Mouse (Mus musculus) stomach, embryonic 16.5 days (tissue): ENCODE data around the gene Prrx1. TPM values are rescaled to one million over a fixed set of nuclear protein-coding genes. Genes with fewer than 3 reads are reported as not detected.

Experiments
- ATAC-seq: fragments of 200-750 bp; cut with Nextera tagmentation; 2 replicates; pipeline ENCODE4 v1.8.0; 2017; ENCODE audit warnings: moderate number of reproducible peaks, moderate TSS enrichment; ENCODE audit not compliant: insufficient read depth, low FRiP score
- H3K27ac ChIP-seq: fragments of 300-500 bp; sonication (generic); 2 replicates; pipeline ENCODE4 v1.5.1; 2014; ENCODE audit warnings: low read length
- H3K27me3 ChIP-seq: fragments of 300-500 bp; sonication (generic); 2 replicates; pipeline ENCODE4 v1.6.1; 2014; ENCODE audit warnings: low read length, control low read depth, mixed read lengths; ENCODE audit not compliant: control insufficient read depth, insufficient read depth
- H3K36me3 ChIP-seq: fragments of 300-500 bp; sonication (generic); 2 replicates; pipeline ENCODE4 v1.6.1; 2014; ENCODE audit warnings: low read length; ENCODE audit not compliant: control insufficient read depth, insufficient read depth
- H3K4me1 ChIP-seq: fragments of 300-500 bp; sonication (generic); 2 replicates; pipeline ENCODE4 v1.6.1; 2014; ENCODE audit warnings: low read length, control low read depth, mixed read lengths; ENCODE audit not compliant: control insufficient read depth, insufficient read depth
- H3K4me2 ChIP-seq: fragments of 300-500 bp; sonication (generic); 2 replicates; pipeline ENCODE4 v1.6.1; 2014; ENCODE audit warnings: low read depth, low read length, mixed read lengths
- H3K4me3 ChIP-seq: fragments of 300-500 bp; sonication (generic); replicated peaks from 2 replicates; pipeline ENCODE4 v1.5.1; 2014; ENCODE audit warnings: mild to moderate bottlenecking, low read length
- H3K9ac ChIP-seq: fragments of 300-500 bp; sonication (generic); 2 replicates; pipeline ENCODE4 v1.6.1; 2014; ENCODE audit warnings: low read length
- H3K9me3 ChIP-seq: fragments of 300-500 bp; sonication (generic); replicated peaks from 2 replicates; pipeline ENCODE4 v1.6.1; 2016; ENCODE audit warnings: low read length, control low read depth; ENCODE audit not compliant: control insufficient read depth
- WGBS: fragments of 180-500 bp; shearing (Covaris S2); extraction: QIAGEN DNeasy Blood & Tissue Kit; methylation state at CpG from one replicate; pipeline ENCODE4 v1.1.7; 2014; 5-methylcytosine and 5-hydroxymethylcytosine counted together
- polyA plus RNA-seq: library from polyadenylated mRNA; unstranded; fragments of >200 nt; fragmentation: Nextera tagmentation; extraction: Ambion mirVana; gene quantifications from 2 replicates; pipeline ENCODE4 v1.2.1, GENCODE M21; 2015

Prrx1 gene
- polyA plus RNA-seq, 1 experiment from 2014 or later, result 9.6 TPM

GRCm38 (mm10) chr1:163305956-163306355 lies 7.6 kb downstream of the Prrx1 start:
- Histone ChIP-seq H3K27ac (no peak overlapping the region), H3K9me3 (no peaks in the 10 kb centered on the region), H3K27me3 (peaks cover 27% of the 10 kb centered on the region), H3K4me2 (no peak overlapping the region), H3K4me3 (no peak overlapping the region), H3K36me3 (no peaks in the 10 kb centered on the region), H3K4me1 (no peaks in the 10 kb centered on the region), H3K9ac (no peak overlapping the region)
- 45% methylated on average over 1 of the region's 1 CpGs for WGBS
- no peak for ATAC-seq

- no peak for ATAC-seq
- WGBS, result 83% methylated on average over 3 of the region's 3 CpGs
- Histone ChIP-seq H3K4me2 (no peak overlapping the region), H3K9ac (no peak overlapping the region), H3K27me3 (peaks cover 24% of the 10 kb centered on the region), H3K9me3 (no peaks in the 10 kb centered on the region), H3K27ac (no peak overlapping the region), H3K4me1 (no peaks in the 10 kb centered on the region), H3K4me3 (no peak overlapping the region), H3K36me3 (no peaks in the 10 kb centered on the region)
Observed at GRCm38 (mm10) chr1:163304837-163305236, 8.7 kb downstream of the Prrx1 start.

- Histone ChIP-seq H3K4me2 (no peak overlapping the region), H3K27me3 (peaks cover 3% of the 10 kb centered on the region; the same call in 1 of the 2 replicates), H3K27ac (no peak overlapping the region), H3K9ac (no peak overlapping the region), H3K4me1 (no peaks in the 10 kb centered on the region), H3K4me3 (no peak overlapping the region), H3K36me3 (no peaks in the 10 kb centered on the region), H3K9me3 (no peaks in the 10 kb centered on the region)
- 18% methylated on average over 6 of the region's 6 CpGs for WGBS
- no peak for ATAC-seq
Observed at GRCm38 (mm10) chr1:163302292-163302691, 11.2 kb downstream of the Prrx1 start.

- H3K27me3 ChIP-seq, result no peaks in the 10 kb centered on the region
- no peak for ATAC-seq
- no peak overlapping the region for H3K4me2 ChIP-seq
- WGBS, result 75% methylated on average over 4 of the region's 4 CpGs
- no peaks in the 10 kb centered on the region for H3K4me1 ChIP-seq
- H3K4me3 ChIP-seq, result no peak overlapping the region
- no peak overlapping the region for H3K9ac ChIP-seq
- no peaks in the 10 kb centered on the region for H3K9me3 ChIP-seq
- no peak overlapping the region for H3K27ac ChIP-seq
- no peaks in the 10 kb centered on the region for H3K36me3 ChIP-seq
Observed at GRCm38 (mm10) chr1:163293152-163293551, 20.4 kb downstream of the Prrx1 start.

- H3K9ac ChIP-seq, result no peak overlapping the region
- H3K4me2 ChIP-seq, result no peak overlapping the region
- H3K36me3 ChIP-seq, result no peaks in the 10 kb centered on the region
- no peaks in the 10 kb centered on the region for H3K4me1 ChIP-seq
- no peaks in the 10 kb centered on the region for H3K27me3 ChIP-seq
- H3K9me3 ChIP-seq, result no peaks in the 10 kb centered on the region
- no peak for ATAC-seq
- H3K4me3 ChIP-seq, result no peak overlapping the region
- 78% methylated on average over 2 of the region's 2 CpGs for WGBS
- no peak overlapping the region for H3K27ac ChIP-seq
Observed at GRCm38 (mm10) chr1:163291925-163292324, 21.6 kb downstream of the Prrx1 start.

GRCm38 (mm10) chr1:163289131-163289530 lies 24.4 kb downstream of the Prrx1 start:
- peak; percentile 62; the same call in 1 of the 2 replicates for ATAC-seq
- no peak overlapping the region for H3K4me2 ChIP-seq
- no peak overlapping the region for H3K27ac ChIP-seq

GRCm38 (mm10) chr1:163285539-163285938 lies 28.0 kb downstream of the Prrx1 start:
- Histone ChIP-seq H3K4me2 (no peak overlapping the region), H3K27me3 (no peaks in the 10 kb centered on the region), H3K36me3 (no peaks in the 10 kb centered on the region), H3K9ac (no peak overlapping the region), H3K4me3 (no peak overlapping the region), H3K4me1 (peaks cover 5% of the 10 kb centered on the region; the same call in 1 of the 2 replicates), H3K9me3 (no peaks in the 10 kb centered on the region), H3K27ac (no peak overlapping the region)
- ATAC-seq, result no peak
- WGBS, result 33% methylated on average over 1 of the region's 1 CpGs

More at GRCm38 (mm10) chr1:163289131-163289530, 24.4 kb downstream of the Prrx1 start:
- no peak overlapping the region for H3K4me3 ChIP-seq
- 74% methylated on average over 7 of the region's 7 CpGs for WGBS
- H3K9me3 ChIP-seq, result no peaks in the 10 kb centered on the region
- H3K27me3 ChIP-seq, result no peaks in the 10 kb centered on the region
- 0 out of 2 replicates have a peak, but pooled peaks cover 2% of the 10 kb centered on the region for H3K4me1 ChIP-seq
- no peak overlapping the region for H3K9ac ChIP-seq
- H3K36me3 ChIP-seq, result no peaks in the 10 kb centered on the region

GRCm38 (mm10) chr1:163285136-163285535 lies 28.4 kb downstream of the Prrx1 start:
- Histone ChIP-seq H3K9me3 (no peaks in the 10 kb centered on the region), H3K4me1 (peaks cover 5% of the 10 kb centered on the region), H3K9ac (no peak overlapping the region), H3K4me3 (no peak overlapping the region), H3K27ac (no peak overlapping the region), H3K36me3 (no peaks in the 10 kb centered on the region), H3K27me3 (no peaks in the 10 kb centered on the region), H3K4me2 (no peak overlapping the region)
- no peak for ATAC-seq
- 29% methylated on average over 3 of the region's 3 CpGs for WGBS

GRCm38 (mm10) chr1:163283980-163284635 lies 29.4 kb downstream of the Prrx1 start:
- Histone ChIP-seq H3K27ac (no peak overlapping the region), H3K4me2 (no peak overlapping the region), H3K36me3 (no peaks in the 10 kb centered on the region), H3K9me3 (no peaks in the 10 kb centered on the region), H3K4me3 (no peak overlapping the region), H3K27me3 (no peaks in the 10 kb centered on the region), H3K4me1 (peaks cover 10% of the 10 kb centered on the region), H3K9ac (no peak overlapping the region)
- no peak for ATAC-seq
- WGBS, result 90% methylated on average over 9 of the region's 9 CpGs
